Mouse (Mus musculus): ENCODE measurements around the gene Olfr1472.
"Not testable (repeated sequence)": the region's sequence is repeated elsewhere in the genome, so short reads cannot be mapped to it uniquely, and the experiment has no call there.

Gene Olfr1472

GRCm38 (mm10) chr19:13455986-13456385, at the start of gene Olfr1472:
Olfr1472 (minus strand) TSS chr19:13456086.
- DNase-seq: no peak

GRCm38 (mm10) chr19:13500246-13500645, 44.4 kb upstream of the Olfr1472 start, which contains the start of gene Olfr1477:
Olfr1477 (plus strand) TSS chr19:13500546.
- no peak for DNase-seq

GRCm38 (mm10) chr19:13480096-13480495, 24.2 kb upstream of the Olfr1472 start, which contains the start of gene Olfr1475:
Olfr1475 (minus strand) TSS chr19:13480196.
- DNase-seq: no peak

- not testable (repeated sequence) for DNase-seq
Observed at GRCm38 (mm10) chr19:13469265-13469664, 13.4 kb upstream of the Olfr1472 start, which contains the start of gene Olfr1474. Olfr1474 (plus strand) TSS chr19:13469565.

GRCm38 (mm10) chr19:13443109-13443508, 12.8 kb downstream of the Olfr1472 start, which contains the start of gene Olfr1471:
Olfr1471 (plus strand) TSS chr19:13443409.
- not testable (repeated sequence) for DNase-seq

GRCm38 (mm10) chr19:13407549-13407948, 48.3 kb downstream of the Olfr1472 start, which contains the start of gene Olfr1469:
Olfr1469 (plus strand) TSS chr19:13407849.
- no peak for DNase-seq
